Mouse (Mus musculus): ENCODE data around the gene Ncf1. TPM values are rescaled to one million over a fixed set of nuclear protein-coding genes. Genes with fewer than 3 reads are reported as not detected.
A peak's percentile ranks its signal among the peaks of the same experiment; 100 is the strongest.

Gene Ncf1
- polyA plus RNA-seq, 1 experiment from 2014 or later, result 6.0 TPM

DNA sequence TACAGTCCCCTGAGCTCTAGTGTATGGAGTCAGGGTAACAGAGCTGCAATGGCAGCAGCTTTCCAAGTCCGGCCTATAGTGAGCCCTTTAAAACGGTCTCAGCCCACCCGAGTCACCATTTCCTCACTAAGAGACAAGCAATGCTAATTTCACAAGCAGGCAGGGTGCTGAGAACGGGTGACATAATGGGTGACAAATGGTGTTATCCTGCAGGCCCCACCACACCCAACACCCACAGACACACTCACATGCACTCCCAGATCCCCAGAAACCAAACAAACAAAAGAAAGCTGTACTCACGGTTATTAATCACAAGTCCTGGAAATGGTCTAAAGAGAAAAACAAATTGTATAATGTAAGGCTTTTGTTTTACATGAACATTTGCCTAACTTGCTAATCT lies 12.4 kb upstream of the Ncf1 start:
- no peaks in the 10 kb centered on the region for H3K9me3 ChIP-seq
- no peak overlapping the region for H3K4me2 ChIP-seq (replicated peaks)
- peaks cover 96% of the 10 kb centered on the region for H3K36me3 ChIP-seq
- no peaks in the 10 kb centered on the region for H3K4me1 ChIP-seq (replicated peaks)
- WGBS, result 85% methylated on average over 5 of the region's 5 CpGs
- H3K4me3 ChIP-seq (replicated peaks), result no peak overlapping the region
- ATAC-seq, result no peak
- H3K9ac ChIP-seq, result no peak overlapping the region
- H3K27me3 ChIP-seq (replicated peaks), result no peaks in the 10 kb centered on the region
- no peak overlapping the region for H3K27ac ChIP-seq

DNA sequence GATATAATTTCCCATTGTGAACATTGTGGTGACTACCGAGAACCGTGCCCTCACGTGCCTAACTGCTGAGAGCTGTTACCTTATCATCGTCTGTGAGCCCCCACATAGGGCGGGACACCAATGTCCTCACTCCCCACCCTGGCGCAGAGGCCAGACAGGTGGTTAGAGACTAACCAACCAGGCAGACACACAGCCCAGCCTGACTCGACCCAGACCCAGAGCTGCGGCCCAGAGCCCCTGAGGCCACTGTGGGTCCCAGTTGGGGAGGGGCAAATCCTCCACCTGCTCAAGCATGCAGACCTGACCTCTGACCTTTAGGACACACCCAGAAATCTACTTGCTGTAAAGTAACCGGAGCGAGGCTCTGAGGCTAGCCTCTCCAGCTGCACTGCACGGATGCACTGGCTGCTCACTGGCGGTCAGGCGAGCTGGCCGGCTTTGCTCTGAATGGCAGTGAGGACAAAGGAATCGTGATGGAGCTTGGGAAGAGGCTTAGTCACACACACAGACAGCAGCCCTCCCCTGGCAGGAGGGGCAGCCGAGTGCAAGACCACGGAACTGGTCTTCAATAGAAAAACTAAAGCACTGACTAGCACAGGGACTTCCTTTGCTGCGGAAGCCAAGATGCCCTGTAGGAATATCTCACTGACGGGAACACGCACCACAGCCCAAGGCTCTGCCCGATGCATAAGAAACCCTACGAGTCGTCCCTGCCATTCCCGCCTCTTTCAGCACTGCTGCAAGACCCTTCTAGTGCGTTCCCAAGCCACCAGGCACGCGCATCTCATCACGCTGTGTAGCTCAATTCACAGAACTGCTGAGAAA lies 8.7 kb upstream of the Ncf1 start:
- no peak overlapping the region for H3K4me3 ChIP-seq (replicated peaks)
- H3K9me3 ChIP-seq, result no peaks in the 10 kb centered on the region
- H3K9ac ChIP-seq, result no peak overlapping the region
- H3K4me1 ChIP-seq (replicated peaks), result peaks cover 20% of the 10 kb centered on the region
- H3K36me3 ChIP-seq, result peaks cover 72% of the 10 kb centered on the region
- WGBS, result 86% methylated on average over 28 of the region's 28 CpGs
- ATAC-seq, result peak; percentile 20; the same call in 1 of the 2 replicates
- H3K27me3 ChIP-seq (replicated peaks), result no peaks in the 10 kb centered on the region
- H3K4me2 ChIP-seq (replicated peaks), result no peak overlapping the region
- no peak overlapping the region for H3K27ac ChIP-seq

DNA sequence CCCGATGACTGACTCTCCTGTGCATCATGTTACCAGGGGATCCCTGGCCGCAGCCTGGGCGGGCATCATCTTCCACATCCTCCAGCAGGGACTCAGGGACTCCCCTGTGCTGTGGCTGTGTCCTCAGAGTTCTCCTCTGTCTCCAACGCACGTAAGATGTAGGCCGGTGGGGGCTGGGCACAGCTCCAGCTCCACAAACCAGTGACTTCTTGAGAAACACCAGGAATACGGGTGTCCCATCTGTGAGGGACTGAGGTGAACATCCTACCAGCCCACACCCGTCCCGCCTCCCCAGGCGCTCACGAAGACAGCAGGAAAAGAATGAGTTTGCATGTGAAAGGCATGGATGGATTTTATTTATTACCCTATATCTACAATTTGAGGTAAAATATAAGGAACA lies 8.1 kb upstream of the Ncf1 start:
- Histone ChIP-seq H3K4me3 (replicated peaks) (no peak overlapping the region), H3K27me3 (replicated peaks) (no peaks in the 10 kb centered on the region), H3K36me3 (peaks cover 65% of the 10 kb centered on the region), H3K27ac (no peak overlapping the region), H3K9me3 (no peaks in the 10 kb centered on the region), H3K4me1 (replicated peaks) (peaks cover 23% of the 10 kb centered on the region), H3K4me2 (replicated peaks) (no peak overlapping the region), H3K9ac (no peak overlapping the region)
- ATAC-seq, result no peak
- 86% methylated on average over 11 of the region's 11 CpGs for WGBS

DNA sequence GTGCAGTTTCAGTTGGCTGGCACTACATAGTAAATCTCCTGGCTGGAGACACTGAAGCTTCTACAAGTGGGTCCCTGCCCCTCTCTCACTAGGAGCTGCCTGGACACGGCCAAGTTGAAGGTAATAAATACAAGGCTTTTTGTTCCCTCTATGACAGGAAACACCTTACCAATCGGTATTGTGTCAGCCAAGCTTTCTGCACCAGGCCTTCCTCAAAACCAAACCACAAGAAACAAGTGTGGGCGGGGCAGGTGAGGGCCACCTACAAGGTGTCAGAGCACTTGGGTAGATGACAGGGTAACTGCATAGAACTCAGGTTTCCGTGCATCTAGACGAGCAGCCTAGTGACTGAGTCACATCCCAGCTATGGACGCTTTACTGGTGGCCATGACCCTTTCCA lies 7.4 kb upstream of the Ncf1 start:
- no peaks in the 10 kb centered on the region for H3K27me3 ChIP-seq (replicated peaks)
- WGBS, result 80% methylated on average over 6 of the region's 6 CpGs
- no peak overlapping the region for H3K9ac ChIP-seq
- no peak overlapping the region for H3K4me2 ChIP-seq (replicated peaks)
- peaks cover 58% of the 10 kb centered on the region for H3K36me3 ChIP-seq
- ATAC-seq, result no peak
- peaks cover 29% of the 10 kb centered on the region for H3K4me1 ChIP-seq (replicated peaks)
- no peak overlapping the region for H3K27ac ChIP-seq
- no peak overlapping the region for H3K4me3 ChIP-seq (replicated peaks)
- H3K9me3 ChIP-seq, result no peaks in the 10 kb centered on the region

DNA sequence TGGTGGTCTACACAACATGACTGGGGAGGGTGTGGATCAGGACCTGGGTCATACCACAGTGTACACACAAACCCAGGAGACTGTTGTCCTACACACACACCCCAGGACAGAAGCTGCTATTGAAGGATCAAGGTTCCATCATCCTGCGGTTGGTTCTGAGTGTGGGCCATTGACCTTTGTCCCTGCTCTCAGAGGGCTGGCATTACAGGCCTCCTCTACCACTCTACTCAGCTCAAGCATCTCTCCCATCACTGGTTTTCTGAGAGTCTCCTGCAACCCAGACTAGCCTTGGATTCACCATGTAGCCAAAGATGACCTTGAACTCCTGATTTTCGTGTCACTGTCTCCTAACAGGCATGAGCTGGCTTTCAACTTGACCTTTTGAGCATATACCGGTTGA lies 6.8 kb upstream of the Ncf1 start:
- Histone ChIP-seq H3K4me3 (replicated peaks) (no peak overlapping the region), H3K27ac (no peak overlapping the region)
- 77% methylated on average over 3 of the region's 3 CpGs for WGBS

DNA sequence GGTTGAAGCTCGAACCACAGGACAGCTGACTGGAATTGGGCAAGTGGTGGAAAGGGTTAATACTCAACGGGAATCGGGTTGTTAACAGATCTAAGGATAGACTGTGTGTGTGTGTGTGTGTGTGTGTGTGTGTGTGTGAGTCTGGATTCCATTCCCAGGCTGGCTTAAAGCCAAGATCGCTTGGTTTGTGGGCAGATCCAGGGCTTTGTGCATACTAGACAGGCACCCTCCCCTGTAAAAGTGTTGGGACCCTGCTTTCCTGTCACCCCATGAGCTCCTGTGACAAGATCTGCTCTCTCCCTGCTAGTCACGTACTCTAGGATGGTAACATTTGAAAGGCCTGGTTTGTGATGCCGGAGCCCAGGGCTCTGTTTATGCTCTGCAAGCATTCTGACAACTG lies 5.7 kb upstream of the Ncf1 start:
- Histone ChIP-seq H3K4me1 (replicated peaks) (peaks cover 32% of the 10 kb centered on the region), H3K4me3 (replicated peaks) (no peak overlapping the region), H3K36me3 (peaks cover 41% of the 10 kb centered on the region), H3K27ac (peak overlapping the region; percentile 63), H3K27me3 (replicated peaks) (no peaks in the 10 kb centered on the region), H3K9me3 (no peaks in the 10 kb centered on the region), H3K9ac (no peak overlapping the region), H3K4me2 (replicated peaks) (no peak overlapping the region)
- no peak for ATAC-seq
- WGBS, result 20% methylated on average over 6 of the region's 6 CpGs

More for the DNA sequence above, 6.8 kb upstream of the Ncf1 start:
- no peaks in the 10 kb centered on the region for H3K9me3 ChIP-seq
- peaks cover 52% of the 10 kb centered on the region for H3K36me3 ChIP-seq
- no peak for ATAC-seq
- H3K27me3 ChIP-seq (replicated peaks), result no peaks in the 10 kb centered on the region
- H3K9ac ChIP-seq, result no peak overlapping the region
- peaks cover 32% of the 10 kb centered on the region for H3K4me1 ChIP-seq (replicated peaks)
- H3K4me2 ChIP-seq (replicated peaks), result no peak overlapping the region

DNA sequence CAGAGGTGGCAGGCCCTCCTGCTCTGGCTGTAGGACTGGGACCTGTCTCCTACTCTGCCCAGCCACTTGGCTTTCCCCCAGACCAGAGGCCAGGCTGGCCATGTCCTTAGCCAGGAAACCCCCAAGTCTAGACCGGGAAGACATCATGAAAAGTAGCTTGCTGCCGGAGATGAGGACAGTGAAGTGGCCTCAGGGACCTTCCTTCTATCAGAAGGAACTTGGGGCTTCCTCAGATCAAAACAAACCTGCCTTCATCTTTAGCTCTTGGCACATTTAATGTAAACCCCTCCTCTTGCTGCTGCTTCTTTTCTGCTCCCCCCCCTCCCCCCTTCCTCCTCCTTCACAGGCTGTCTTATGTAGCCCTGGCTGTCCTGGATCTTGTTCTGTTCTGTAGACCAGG lies 4.8 kb upstream of the Ncf1 start:
- WGBS, result 47% methylated on average over 2 of the region's 2 CpGs
- Histone ChIP-seq H3K9me3 (no peaks in the 10 kb centered on the region), H3K9ac (no peak overlapping the region), H3K4me1 (replicated peaks) (peaks cover 32% of the 10 kb centered on the region), H3K27me3 (replicated peaks) (no peaks in the 10 kb centered on the region), H3K4me3 (replicated peaks) (no peak overlapping the region), H3K4me2 (replicated peaks) (no peak overlapping the region), H3K36me3 (peaks cover 32% of the 10 kb centered on the region), H3K27ac (peak overlapping the region; percentile 32; the same call in 1 of the 2 replicates)
- no peak for ATAC-seq

DNA sequence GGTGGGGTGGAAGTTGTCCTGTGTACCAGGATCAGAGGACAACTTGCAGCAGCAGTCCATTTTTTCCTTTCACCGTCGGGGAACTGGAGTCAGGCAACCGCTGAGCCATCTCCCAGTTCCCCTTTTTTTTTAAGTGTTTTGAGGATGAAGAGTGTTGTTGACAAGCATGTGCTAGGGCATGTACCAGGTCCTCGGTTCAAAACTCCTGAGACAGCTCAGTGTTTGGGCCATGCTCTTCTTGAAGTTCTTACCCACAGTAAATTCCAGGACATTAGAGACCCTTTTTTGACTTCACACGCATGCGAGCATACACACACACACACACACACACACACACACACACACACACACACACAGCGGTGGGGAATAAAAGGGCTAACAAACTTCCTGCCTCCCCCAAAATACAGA lies 3.8 kb upstream of the Ncf1 start:
- no peak for ATAC-seq
- Histone ChIP-seq H3K4me1 (replicated peaks) (peaks cover 32% of the 10 kb centered on the region), H3K9me3 (no peaks in the 10 kb centered on the region), H3K4me2 (replicated peaks) (no peak overlapping the region), H3K27ac (0 out of 2 replicates have a peak overlapping the region, but pooled peaks have one; percentile 42), H3K36me3 (peaks cover 23% of the 10 kb centered on the region), H3K9ac (no peak overlapping the region), H3K27me3 (replicated peaks) (no peaks in the 10 kb centered on the region), H3K4me3 (replicated peaks) (no peak overlapping the region)
- 51% methylated on average over 7 of the region's 7 CpGs for WGBS

DNA sequence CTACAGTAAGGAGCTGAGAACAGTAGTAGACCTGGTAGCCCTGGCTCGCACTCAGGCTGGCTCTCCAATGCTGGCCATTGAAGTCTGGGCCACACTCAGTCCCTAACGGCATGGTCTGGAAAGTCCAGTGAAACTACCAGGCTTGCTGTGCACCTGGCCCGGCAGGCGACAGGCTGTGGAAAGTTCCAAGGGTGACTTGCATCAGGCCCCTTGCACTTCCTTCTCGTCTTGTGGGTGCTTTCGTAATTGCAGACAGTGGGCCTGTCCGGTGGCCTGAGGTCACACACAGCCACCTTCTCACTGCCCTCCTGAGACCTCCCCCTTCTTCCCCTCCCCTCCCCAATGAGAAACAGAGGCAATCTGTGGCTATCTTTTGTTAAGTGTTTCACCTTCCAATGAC lies 3.1 kb upstream of the Ncf1 start:
- ATAC-seq, result peak; percentile 59
- Histone ChIP-seq H3K4me2 (replicated peaks) (no peak overlapping the region), H3K9ac (no peak overlapping the region; the same call in 1 of the 2 replicates), H3K4me3 (replicated peaks) (no peak overlapping the region), H3K27me3 (replicated peaks) (no peaks in the 10 kb centered on the region), H3K36me3 (peaks cover 17% of the 10 kb centered on the region), H3K27ac (peak overlapping the region; percentile 42), H3K9me3 (no peaks in the 10 kb centered on the region), H3K4me1 (replicated peaks) (peaks cover 32% of the 10 kb centered on the region)
- WGBS, result 17% methylated on average over 7 of the region's 7 CpGs

DNA sequence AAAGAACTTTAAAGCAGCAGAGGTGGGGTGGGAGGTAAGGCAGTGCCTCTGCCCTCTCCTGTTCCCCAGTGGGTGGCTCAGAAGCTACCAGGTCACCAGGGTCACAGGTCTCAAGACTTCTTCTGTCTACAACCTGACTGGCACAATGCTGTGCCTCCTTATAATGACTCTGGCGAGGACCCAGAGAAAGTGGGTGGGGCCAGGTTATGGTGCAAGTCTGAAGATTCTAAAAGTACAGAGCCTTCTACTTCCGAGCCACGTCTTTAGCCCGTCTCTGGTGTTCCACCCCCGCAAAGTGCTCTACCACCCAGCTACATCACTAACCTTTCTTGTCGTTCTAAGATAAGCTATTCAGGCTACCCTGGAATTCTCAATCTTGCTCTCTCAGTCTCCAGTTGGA lies 2.7 kb upstream of the Ncf1 start:
- Histone ChIP-seq H3K9ac (no peak overlapping the region; the same call in 1 of the 2 replicates), H3K27me3 (replicated peaks) (no peaks in the 10 kb centered on the region), H3K4me2 (replicated peaks) (no peak overlapping the region), H3K4me1 (replicated peaks) (peaks cover 32% of the 10 kb centered on the region), H3K4me3 (replicated peaks) (no peak overlapping the region), H3K9me3 (no peaks in the 10 kb centered on the region), H3K27ac (peak overlapping the region; percentile 42; the same call in 1 of the 2 replicates), H3K36me3 (peaks cover 12% of the 10 kb centered on the region)
- WGBS, result 47% methylated on average over 6 of the region's 6 CpGs
- ATAC-seq, result peak; percentile 51

DNA sequence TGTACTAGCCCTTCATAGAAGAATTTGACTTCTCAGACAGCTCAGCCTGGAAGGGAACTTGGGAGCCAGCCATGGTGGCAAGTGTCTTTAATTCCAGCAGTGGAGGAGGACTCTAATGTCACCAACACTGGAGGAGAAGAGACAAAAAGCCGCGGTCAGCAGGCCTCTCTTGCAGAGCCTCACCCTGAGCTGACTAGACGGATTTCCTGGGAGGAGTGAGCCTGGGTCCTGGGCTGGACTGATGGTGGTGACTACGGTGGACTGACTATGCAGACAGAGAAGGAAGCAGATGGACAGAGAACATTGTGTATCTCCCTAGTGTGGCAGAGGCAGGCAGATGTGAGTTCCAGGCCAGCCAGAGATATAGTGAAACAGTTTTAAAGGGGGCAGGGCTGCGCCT lies 2.0 kb upstream of the Ncf1 start:
- no peaks in the 10 kb centered on the region for H3K27me3 ChIP-seq (replicated peaks)
- ATAC-seq, result no peak
- no peaks in the 10 kb centered on the region for H3K9me3 ChIP-seq
- no peak overlapping the region for H3K4me3 ChIP-seq (replicated peaks)
- H3K36me3 ChIP-seq, result 0 out of 2 replicates have a peak, but pooled peaks cover 5% of the 10 kb centered on the region
- H3K27ac ChIP-seq, result no peak overlapping the region
- no peak overlapping the region for H3K9ac ChIP-seq
- WGBS, result 84% methylated on average over 5 of the region's 5 CpGs
- H3K4me1 ChIP-seq (replicated peaks), result peaks cover 32% of the 10 kb centered on the region
- no peak overlapping the region for H3K4me2 ChIP-seq (replicated peaks)

DNA sequence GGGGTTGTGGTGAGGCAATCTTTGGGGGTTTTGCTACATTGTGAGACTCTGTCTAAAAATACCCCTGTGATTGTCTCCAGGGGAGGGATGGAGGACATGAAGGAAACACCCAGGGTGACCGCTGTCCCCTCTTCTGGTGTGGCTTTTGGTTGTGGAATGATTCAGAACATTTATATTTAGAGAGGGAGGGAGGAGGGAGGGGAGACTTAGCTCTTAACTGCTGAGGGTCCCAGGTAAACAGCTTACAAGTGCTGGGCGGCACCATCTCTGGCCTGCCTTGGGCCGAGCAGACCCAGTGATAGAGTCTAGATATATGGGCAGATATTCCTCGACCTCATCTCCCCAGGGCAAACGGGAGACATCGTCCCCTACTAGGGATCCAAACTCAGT lies 1.2 kb downstream of the Ncf1 start:
- H3K9ac ChIP-seq, result no peak overlapping the region
- H3K4me2 ChIP-seq (replicated peaks), result no peak overlapping the region
- no peaks in the 10 kb centered on the region for H3K27me3 ChIP-seq (replicated peaks)
- H3K4me3 ChIP-seq (replicated peaks), result no peak overlapping the region
- no peaks in the 10 kb centered on the region for H3K9me3 ChIP-seq
- no peak overlapping the region for H3K27ac ChIP-seq
- no peaks in the 10 kb centered on the region for H3K36me3 ChIP-seq
- H3K4me1 ChIP-seq (replicated peaks), result 0 out of 2 replicates have a peak, but pooled peaks cover 11% of the 10 kb centered on the region
- ATAC-seq, result no peak
- 65% methylated on average over 6 of the region's 6 CpGs for WGBS
